Mouse (Mus musculus) lung, postnatal 0 days (tissue): ENCODE results near the gene Rab7b.

Experiments
- CTCF ChIP-seq: IDR thresholded peaks from 2 replicates; pipeline ENCODE4 v1.5.1; 2016; ENCODE audit warnings: antibody characterized with exemption, mild to moderate bottlenecking
- EP300 ChIP-seq: IDR thresholded peaks from 2 replicates; pipeline ENCODE4 v1.6.1; 2016; ENCODE audit warnings: antibody characterized with exemption, mild to moderate bottlenecking, control low read depth

- TF ChIP-seq EP300 (no peak), CTCF (no peak)
Measured at GRCm38 (mm10) chr1:131664136-131664535, 24.4 kb upstream of the Rab7b start.
